Mouse (Mus musculus): ENCODE data around the gene Ntm.

- TF ChIP-seq CTCF (IDR thresholded peaks at IDR 0.05), result no peak
- no peak for TF ChIP-seq POLR2A (IDR thresholded peaks at IDR 0.05; ENCODE audit: insufficient read depth, low read depth, low read length)
Measured at GRCm38 (mm10) chr9:28977275-28977674, 985.7 kb downstream of the Ntm start.

Data from heart, adult 2 months (tissue).